Mouse (Mus musculus) adrenal gland, postnatal 25 days (tissue): ENCODE data around the gene Hoxd10. TPM values are rescaled to one million over a fixed set of nuclear protein-coding genes. Genes with fewer than 3 reads are reported as not detected.
A peak's percentile ranks its signal among the peaks of the same experiment; 100 is the strongest.

Experiments
- DNase-seq: peaks from one replicate; pipeline ENCODE4 v3.0.0; 2021; ENCODE audit warnings: mixed read lengths
- total RNA-seq: library from RNA; stranded (reverse); gene quantifications from 2 replicates; pipeline ENCODE4 v1.2.3, GENCODE M21; 2021

Gene Hoxd10
- total RNA-seq, 1 experiment from 2014 or later: not detected

GRCm38 (mm10) chr2:74710929-74711543 is 19.3 kb downstream of the Hoxd10 start:
- DNase-seq: no peak

DNA sequence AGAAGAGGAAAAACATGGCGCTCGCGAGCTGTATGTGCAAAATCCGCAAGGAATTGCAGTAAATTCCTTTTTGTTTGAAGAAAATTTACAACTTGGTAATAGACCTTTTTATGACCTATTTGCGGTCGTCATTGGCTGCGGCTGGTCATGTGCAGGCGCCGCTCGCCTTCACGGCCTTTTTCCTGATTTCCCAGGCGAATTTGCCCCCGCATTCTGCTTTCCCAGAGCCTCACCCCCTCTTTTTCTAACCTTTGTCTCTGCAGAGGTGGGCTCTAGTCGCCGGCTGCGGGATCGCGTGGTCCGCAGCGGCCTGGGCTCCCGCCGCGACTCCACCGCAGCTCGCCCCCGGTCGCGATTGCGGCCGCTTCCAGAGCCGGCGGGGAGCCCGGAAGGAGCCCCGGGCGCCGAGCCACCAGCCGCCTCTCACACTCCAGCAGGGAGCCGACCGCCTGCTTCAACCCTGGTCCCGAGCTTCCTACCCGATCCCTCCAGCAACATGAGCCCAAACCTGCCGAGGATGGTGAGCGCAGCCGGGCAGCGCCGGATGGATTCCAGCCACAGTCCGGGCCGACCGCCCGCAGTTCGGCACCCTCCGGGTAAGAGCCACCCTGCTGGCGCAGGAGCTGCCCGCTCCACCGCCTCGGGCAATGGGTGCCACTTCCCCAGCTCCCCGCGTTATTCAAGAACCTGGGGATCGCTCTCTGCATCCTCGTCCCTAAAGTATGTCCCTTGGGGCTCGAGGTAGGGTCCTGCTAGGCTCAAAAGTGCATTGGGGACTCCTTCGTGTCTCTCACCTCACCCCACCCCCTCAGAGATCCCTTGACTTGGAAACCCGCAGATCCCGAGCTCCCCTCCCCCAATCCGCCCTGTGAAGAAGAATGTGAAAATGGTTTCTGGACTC is 20.2 kb downstream of the Hoxd10 start, which contains the start of the genes Hoxd3 and Hoxd4:
Hoxd3 (plus strand) TSS at position 207 of the 901 bp plus-strand sequence.
Hoxd4 (plus strand) TSS at position 209 of the 901 bp plus-strand sequence.
- DNase-seq: peak; percentile 67

DNA sequence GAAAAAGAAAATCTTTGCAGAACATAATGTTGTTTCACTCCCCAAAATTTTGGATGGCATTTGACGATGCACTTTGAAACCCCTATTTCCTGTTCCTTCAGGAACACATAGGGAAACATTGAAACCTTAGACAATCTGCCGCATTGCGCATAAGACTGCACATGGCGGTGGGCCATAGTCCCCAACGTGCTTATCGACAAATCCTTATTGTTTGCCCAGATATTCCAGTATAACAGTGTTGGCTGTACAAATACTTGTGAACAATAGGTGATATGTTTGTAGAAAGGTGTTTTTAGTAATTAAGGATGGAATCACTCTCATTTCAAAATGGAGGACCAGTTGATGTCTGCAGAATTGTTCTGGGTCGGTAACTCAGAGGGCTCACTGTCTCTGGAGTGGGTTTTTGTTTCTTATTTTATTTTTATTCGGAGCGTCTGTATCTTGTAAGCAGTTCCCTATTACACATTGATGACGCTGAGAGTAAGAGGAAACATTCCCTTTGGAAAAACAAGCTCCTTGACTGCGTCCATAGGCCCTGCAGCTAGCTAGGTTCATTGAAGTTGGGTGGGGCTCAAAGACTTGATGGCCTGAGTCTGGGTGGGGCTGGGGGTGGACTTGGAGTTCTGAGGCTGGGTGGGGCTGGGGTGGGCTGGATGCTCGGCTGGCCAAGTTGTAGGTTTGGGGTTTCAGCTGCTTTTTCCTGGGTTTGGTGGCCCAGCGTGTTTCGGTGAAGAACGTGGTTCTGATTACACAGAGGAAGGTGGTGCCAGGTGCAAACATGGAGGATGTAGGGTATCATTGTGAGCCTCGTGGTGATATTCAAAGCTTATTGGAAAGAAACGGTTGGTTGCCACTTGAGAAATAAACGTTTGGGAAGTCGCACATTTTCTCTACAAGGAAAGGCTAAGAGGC is 21.8 kb downstream of the Hoxd10 start:
- no peak for DNase-seq

DNA sequence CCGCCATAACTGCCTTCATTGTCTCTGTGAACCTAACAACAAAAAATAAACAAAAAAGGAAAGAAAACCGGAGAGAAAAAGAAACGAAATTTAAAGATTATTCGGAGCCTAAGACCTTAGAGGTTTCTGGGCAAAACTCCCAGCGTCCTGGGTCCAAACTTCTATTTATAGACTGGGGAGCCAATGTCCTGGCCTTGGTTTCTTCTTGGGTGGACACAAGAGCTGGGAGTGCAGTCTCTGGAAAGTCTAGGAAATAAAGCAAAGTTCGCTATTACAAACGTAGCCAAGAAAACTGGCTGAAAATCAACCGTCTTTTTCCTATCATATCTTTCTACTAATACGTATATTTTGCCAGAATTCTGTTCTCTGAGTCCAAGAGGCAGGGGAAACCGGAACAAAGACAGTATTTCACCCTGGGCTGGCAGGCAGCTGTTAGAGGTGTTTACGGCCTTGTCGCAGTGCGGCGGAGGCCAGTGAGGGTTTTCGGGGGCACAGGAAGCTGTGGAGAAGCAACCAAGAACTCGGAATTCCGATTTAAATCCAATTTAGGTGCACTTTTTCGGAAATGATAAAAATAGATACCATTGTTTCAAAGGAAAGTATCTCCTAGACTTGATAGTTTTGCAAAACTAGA is 22.5 kb downstream of the Hoxd10 start:
- no peak for DNase-seq

DNA sequence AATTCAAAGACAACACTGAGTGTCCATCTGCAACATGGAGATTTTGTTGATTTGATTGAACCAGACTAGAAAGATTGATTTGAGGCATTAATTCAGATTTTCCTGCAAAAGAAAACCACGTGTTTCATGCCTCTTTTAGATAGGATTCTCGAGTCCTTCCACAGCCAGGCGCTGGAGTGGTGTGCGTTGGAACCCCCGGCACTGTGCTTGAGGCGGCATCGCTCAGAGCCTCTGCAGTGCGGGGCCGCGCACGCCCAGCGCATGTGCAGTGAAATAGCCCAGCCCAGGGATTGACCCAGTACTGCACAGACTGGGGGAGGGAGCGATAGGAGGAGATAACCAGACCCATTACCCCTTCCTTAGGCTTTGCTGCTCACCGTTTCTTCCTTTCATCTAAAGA is 23.2 kb downstream of the Hoxd10 start:
- peak; percentile 69 for DNase-seq

DNA sequence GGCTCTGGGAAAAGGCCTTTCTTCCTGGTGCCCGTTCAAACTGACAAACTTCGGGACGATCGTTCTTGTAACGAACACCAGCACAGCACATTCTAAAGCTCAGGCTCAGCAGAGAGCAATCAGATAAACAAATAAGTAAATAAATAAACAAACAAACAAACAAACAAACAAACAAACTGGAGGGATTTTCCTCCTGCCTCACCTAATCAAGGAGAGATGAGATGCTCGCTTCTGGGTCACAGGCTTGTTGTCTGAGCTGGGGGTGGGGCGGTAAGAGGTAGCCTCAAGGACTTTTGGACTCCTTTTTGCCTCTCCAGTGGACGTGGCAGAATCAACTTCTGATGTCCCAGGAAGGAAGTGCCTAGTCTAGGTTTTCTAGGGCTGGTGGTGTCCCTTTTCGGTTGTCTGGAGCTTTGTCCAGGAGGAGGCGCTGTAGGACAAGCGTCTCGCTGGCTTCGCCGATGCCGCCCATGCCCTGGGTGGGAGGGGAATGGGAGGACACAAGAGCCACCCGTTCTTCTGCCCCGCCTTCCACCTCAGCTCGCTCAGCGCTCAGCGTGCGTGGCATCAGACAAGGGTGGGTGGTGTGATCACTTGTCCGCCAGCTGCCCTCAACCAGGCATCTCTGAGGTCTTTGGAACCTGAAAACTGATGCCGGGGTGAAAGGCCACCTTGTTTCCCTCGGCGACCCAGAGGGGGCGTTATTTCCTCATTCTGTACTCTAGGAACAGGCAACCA is 23.9 kb downstream of the Hoxd10 start:
- peak; percentile 95 for DNase-seq

GRCm38 (mm10) chr2:74720384-74720783 is 28.7 kb downstream of the Hoxd10 start:
- no peak for DNase-seq

DNA sequence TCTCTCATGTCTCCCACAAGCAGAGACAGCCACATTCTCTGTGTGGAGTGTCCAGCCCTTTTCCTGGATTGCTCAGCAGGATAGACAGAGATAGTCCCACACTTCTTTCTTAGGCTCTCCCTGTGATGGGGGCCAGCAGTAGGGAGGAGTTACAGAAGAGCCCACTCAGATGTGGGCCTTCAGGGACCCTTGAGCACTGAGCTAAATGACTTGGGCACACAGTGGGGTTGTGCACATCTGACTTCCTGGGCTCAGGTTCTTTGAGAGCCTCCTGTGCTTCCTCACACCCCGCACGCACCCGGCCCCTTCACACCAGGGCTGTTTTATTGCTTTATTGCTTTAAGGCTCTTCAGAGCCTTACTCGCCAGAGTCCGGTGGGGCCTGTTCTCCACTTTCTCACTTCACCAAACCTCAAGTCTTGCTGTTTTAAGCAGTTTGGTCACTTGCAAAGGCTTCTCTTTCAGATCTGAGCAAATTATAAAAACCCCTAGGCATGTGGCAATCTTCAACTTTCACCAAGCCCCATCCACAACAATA is 29.3 kb downstream of the Hoxd10 start:
- no peak for DNase-seq

- DNase-seq: no peak
Measured at GRCm38 (mm10) chr2:74721882-74722281, 30.2 kb downstream of the Hoxd10 start.

GRCm38 (mm10) chr2:74722949-74723348 is 31.2 kb downstream of the Hoxd10 start:
- no peak for DNase-seq

DNA sequence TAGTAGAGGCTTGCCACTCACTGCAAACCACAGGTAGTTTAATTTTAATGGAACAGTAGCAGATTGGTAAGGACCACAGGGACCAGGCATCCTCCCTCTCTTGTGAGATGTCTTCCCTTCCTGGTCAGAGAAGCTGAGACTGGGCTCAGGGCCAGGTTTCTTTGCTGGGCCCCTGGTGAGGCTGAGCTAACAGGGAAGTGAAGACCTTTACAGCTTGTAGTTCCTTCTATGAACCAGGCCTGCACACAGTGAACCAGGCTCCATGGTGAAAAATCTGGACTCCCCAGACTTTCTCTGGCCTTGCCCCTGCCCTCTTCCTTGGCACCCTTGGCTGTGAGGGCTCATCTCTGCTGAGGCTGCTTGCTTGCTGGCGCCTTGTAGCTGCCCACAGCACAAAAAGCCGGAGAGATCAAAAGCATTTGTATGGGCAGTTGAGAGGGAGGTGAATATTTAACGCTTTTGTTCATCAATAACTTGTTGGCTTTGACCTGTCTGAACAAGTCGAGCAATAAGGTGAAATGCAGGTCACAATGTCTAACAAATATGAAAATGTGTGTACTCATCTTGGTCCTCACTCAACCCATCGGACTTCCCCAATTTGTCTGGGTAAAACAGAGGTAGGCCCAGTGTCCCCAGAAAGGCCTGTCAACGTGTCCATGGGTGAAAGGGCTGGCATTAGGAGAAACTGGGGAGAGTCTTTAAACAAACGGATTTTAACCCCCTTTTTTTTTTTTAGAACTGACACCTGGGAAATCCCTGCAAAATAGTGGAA is 32.7 kb downstream of the Hoxd10 start:
- no peak for DNase-seq

- no peak for DNase-seq
Measured at GRCm38 (mm10) chr2:74725171-74725570, 33.4 kb downstream of the Hoxd10 start.

- peak; percentile 42 for DNase-seq
Measured at GRCm38 (mm10) chr2:74726551-74726950, 34.8 kb downstream of the Hoxd10 start, which contains the start of gene Gm28230. Gene Gm28230, plus strand, starts transcription at chr2:74726728.

DNA sequence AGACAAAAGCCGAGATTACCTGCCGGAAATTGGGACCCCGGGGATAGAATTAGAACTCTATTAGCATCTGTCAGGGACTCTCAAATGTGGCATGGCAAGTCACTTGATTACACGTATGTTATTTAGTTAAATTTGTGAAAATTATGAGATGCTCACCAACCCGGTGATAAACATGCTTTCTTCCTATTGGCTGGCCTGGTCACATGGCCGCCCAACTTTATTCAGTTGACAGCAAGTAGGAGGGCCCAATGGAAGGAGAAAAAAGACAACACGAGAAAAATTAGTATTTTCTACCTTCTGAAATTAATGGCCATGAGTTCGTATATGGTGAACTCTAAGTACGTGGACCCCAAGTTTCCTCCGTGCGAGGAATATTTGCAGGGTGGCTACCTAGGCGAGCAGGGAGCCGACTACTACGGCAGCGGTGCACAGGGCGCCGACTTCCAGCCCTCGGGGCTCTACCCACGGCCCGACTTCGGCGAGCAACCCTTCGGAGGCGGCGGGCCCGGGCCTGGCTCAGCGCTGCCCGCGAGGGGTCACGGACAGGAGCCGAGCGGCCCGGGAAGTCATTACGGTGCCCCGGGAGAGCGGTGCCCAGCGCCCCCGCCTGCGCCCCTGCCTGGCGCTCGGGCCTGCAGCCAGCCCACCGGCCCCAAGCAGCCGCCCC is 35.4 kb downstream of the Hoxd10 start:
- DNase-seq: no peak

DNA sequence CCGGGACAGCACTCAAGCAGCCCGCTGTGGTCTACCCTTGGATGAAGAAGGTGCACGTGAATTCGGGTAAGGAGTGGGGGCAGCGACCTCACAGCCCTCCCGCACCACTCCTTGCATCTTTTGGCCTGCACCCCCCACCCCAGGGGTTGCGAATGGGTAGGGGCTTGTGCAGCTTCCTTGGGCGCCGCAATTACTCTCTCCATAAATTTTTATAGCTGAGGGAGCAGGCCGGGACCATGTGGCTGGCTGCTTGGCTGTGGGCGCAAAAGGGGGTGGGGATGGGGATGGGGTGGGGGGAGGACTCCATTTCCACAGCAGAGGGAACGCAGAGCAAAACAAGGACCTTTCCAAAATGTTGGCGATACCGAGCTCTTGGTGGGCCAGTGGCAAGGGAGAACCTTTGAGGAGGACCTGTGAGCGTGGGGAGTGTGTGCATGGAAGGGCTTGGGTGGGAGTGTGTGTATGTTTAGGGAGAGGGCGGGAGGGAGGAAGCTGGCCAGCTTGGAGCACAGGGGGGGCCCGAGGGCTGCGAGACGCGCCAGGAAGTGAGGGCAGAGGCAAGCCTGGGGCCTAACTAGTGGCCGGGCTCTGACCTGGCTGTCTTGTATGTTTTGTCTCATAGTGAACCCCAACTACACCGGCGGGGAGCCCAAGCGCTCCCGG is 36.0 kb downstream of the Hoxd10 start:
- DNase-seq: no peak

- DNase-seq: no peak
Measured at GRCm38 (mm10) chr2:74728303-74728680, 36.6 kb downstream of the Hoxd10 start.

- no peak for DNase-seq
Measured at GRCm38 (mm10) chr2:74730331-74730730, 38.6 kb downstream of the Hoxd10 start.

GRCm38 (mm10) chr2:74731055-74731454 is 39.3 kb downstream of the Hoxd10 start:
- DNase-seq: no peak
